Mouse (Mus musculus): Measurements from ENCODE around the gene Sgip1.

Sgip1 gene

GRCm38 (mm10) chr4:102775596-102776270, 34.6 kb downstream of the Sgip1 start:
- DNase-seq = no peak

GRCm38 (mm10) chr4:102779902-102780301, 38.8 kb downstream of the Sgip1 start:
- no peak for DNase-seq

GRCm38 (mm10) chr4:102783063-102783748, 42.1 kb downstream of the Sgip1 start:
- DNase-seq = peak; percentile 79

GRCm38 (mm10) chr4:102785158-102785557, 44.1 kb downstream of the Sgip1 start:
- no peak for DNase-seq

GRCm38 (mm10) chr4:102792100-102792790, 51.1 kb downstream of the Sgip1 start:
- DNase-seq = no peak

- DNase-seq = no peak
These were observed 60.4 kb downstream of the Sgip1 start for GRCm38 (mm10) chr4:102801471-102801870.

GRCm38 (mm10) chr4:102801936-102802335, 60.8 kb downstream of the Sgip1 start:
- no peak for DNase-seq

GRCm38 (mm10) chr4:102804611-102805010, 63.5 kb downstream of the Sgip1 start:
- DNase-seq = no peak

GRCm38 (mm10) chr4:102806987-102807386, 65.9 kb downstream of the Sgip1 start:
- no peak for DNase-seq

- no peak for DNase-seq
These were observed 67.2 kb downstream of the Sgip1 start for GRCm38 (mm10) chr4:102808258-102808657.

GRCm38 (mm10) chr4:102809296-102809695, 68.2 kb downstream of the Sgip1 start:
- no peak for DNase-seq

- DNase-seq = no peak
These were observed 69.2 kb downstream of the Sgip1 start for GRCm38 (mm10) chr4:102810277-102810676.

- no peak for DNase-seq
These were observed 70.1 kb downstream of the Sgip1 start for GRCm38 (mm10) chr4:102811007-102811805.

- no peak for DNase-seq
These were observed 72.2 kb downstream of the Sgip1 start for GRCm38 (mm10) chr4:102813346-102813745.

GRCm38 (mm10) chr4:102821786-102822185, 80.7 kb downstream of the Sgip1 start:
- no peak for DNase-seq

- no peak for DNase-seq
These were observed 83.4 kb downstream of the Sgip1 start for GRCm38 (mm10) chr4:102824494-102824893.

GRCm38 (mm10) chr4:102826159-102826558, 85.1 kb downstream of the Sgip1 start:
- no peak for DNase-seq

GRCm38 (mm10) chr4:102828518-102828917, 87.4 kb downstream of the Sgip1 start:
- no peak for DNase-seq

- DNase-seq = no peak
These were observed 92.1 kb downstream of the Sgip1 start for GRCm38 (mm10) chr4:102833191-102833590.

GRCm38 (mm10) chr4:102833726-102834125, 92.6 kb downstream of the Sgip1 start:
- DNase-seq = no peak

GRCm38 (mm10) chr4:102834710-102835109, 93.6 kb downstream of the Sgip1 start:
- no peak for DNase-seq

- DNase-seq = no peak
These were observed 99.1 kb downstream of the Sgip1 start for GRCm38 (mm10) chr4:102840062-102840798.
